Mouse (Mus musculus) G1E (cell line): ENCODE measurements at regions not wholly inside any gene's neighbourhood (a gene's known extent, or its start where the extent isn't known, plus 50 kb on each side); places are given as distances from the start of the nearest gene placed in this dataset.

ENCODE experiments used
- CTCF ChIP-seq: IDR thresholded peaks from 2 replicates; pipeline ENCODE4 v1.5.1; 2012; ENCODE audit warnings: low read depth, low read length, inconsistent platforms, mixed read lengths
- GATA1 ChIP-seq: IDR thresholded peaks from 2 replicates; pipeline ENCODE4 v1.6.1; 2012; ENCODE audit warnings: borderline replicate concordance, low read length, inconsistent platforms, mixed read lengths
- POLR2AphosphoS5 ChIP-seq: IDR thresholded peaks from 2 replicates; pipeline ENCODE4 v1.6.1; 2012; ENCODE audit warnings: low read depth, low read length, inconsistent platforms; ENCODE audit not compliant: insufficient replicate concordance
- TAL1 ChIP-seq: conservative IDR thresholded peaks from 2 replicates; pipeline ENCODE4 v1.6.1; 2012; ENCODE audit warnings: low read depth, low read length, inconsistent platforms, mixed read lengths

- TF ChIP-seq GATA1, result no peak
- TF ChIP-seq CTCF, result no peak
- TF ChIP-seq TAL1, result no peak
- TF ChIP-seq POLR2AphosphoS5, result no peak
Observed at GRCm38 (mm10) chr6:31886931-31887330, 163.1 kb upstream of the 1700012A03Rik start.
